Mouse (Mus musculus): ENCODE data around the gene Lce3b. TPM values are rescaled to one million over a fixed set of nuclear protein-coding genes. Genes with fewer than 3 reads are reported as not detected.

The Lce3b gene
- polyA plus RNA-seq (2012; rRNA removed) = not detected in 2 replicates

GRCm38 (mm10) chr3:92932679-92933078 is at the start of gene Lce3b:
Gene Lce3b, plus strand, starts transcription at chr3:92932979.

GRCm38 (mm10) chr3:92926130-92926529 is 6.6 kb upstream of the Lce3b start, which contains the start of gene Lce3a:
Gene Lce3a, minus strand, starts transcription at chr3:92926230.

GRCm38 (mm10) chr3:92944186-92944585 is 11.4 kb downstream of the Lce3b start, which contains the start of gene Lce3c:
Gene Lce3c, plus strand, starts transcription at chr3:92944486.

GRCm38 (mm10) chr3:92957090-92957489 is 24.3 kb downstream of the Lce3b start, which contains the start of gene Lce3d:
Gene Lce3d, plus strand, starts transcription at chr3:92957390.

GRCm38 (mm10) chr3:92966761-92967160 is 34.0 kb downstream of the Lce3b start, which contains the start of gene Lce3e:
Gene Lce3e, plus strand, starts transcription at chr3:92967061.

Other genes with a start within 250 kb of the Lce3b start
- not detected in 2 replicates for gene Lce1d, start 245.8 kb upstream of the Lce3b start, polyA plus RNA-seq (2012; rRNA removed)
- gene Lce1e, start 223.9 kb upstream of the Lce3b start, polyA plus RNA-seq (2012; rRNA removed) = not detected in 2 replicates
- 0.22 TPM in 1 of 2 replicates, not detected in the other for gene Lce1f, start 212.6 kb upstream of the Lce3b start, polyA plus RNA-seq (2012; rRNA removed)
- not detected in 2 replicates for gene Gm38119, start 193.9 kb upstream of the Lce3b start, polyA plus RNA-seq (2012; rRNA removed)
- gene Lce1g, start 180.6 kb upstream of the Lce3b start, polyA plus RNA-seq (2012; rRNA removed) = not detected in 2 replicates
- not detected in 2 replicates for gene Lce1h, start 167.9 kb upstream of the Lce3b start, polyA plus RNA-seq (2012; rRNA removed)
- not detected in 2 replicates for gene Lce1i, start 154.1 kb upstream of the Lce3b start, polyA plus RNA-seq (2012; rRNA removed)
- 0.60 TPM in 1 of 2 replicates, not detected in the other for gene Lce1j, start 142.5 kb upstream of the Lce3b start, polyA plus RNA-seq (2012; rRNA removed)
- not detected in 2 replicates for gene Lce1k, start 125.1 kb upstream of the Lce3b start, polyA plus RNA-seq (2012; rRNA removed)
- gene Kprp, start 105.7 kb upstream of the Lce3b start, polyA plus RNA-seq (2012; rRNA removed) = not detected in 2 replicates
- gene Lce1l, start 81.7 kb upstream of the Lce3b start, polyA plus RNA-seq (2012; rRNA removed) = not detected in 2 replicates
- not detected in 2 replicates for gene 2310050C09Rik, start 62.8 kb upstream of the Lce3b start, polyA plus RNA-seq (2012; rRNA removed)
- not detected in 2 replicates for gene Lce3a, start 6.7 kb upstream of the Lce3b start, polyA plus RNA-seq (2012; rRNA removed)
- not detected in 2 replicates for gene Lce3c, start 11.5 kb downstream of the Lce3b start, polyA plus RNA-seq (2012; rRNA removed)
- gene Lce3d, start 24.4 kb downstream of the Lce3b start, polyA plus RNA-seq (2012; rRNA removed) = not detected in 2 replicates
- gene Lce3e, start 34.1 kb downstream of the Lce3b start, polyA plus RNA-seq (2012; rRNA removed) = 0.29 TPM in 1 of 2 replicates, not detected in the other
- gene Lce3f, start 59.2 kb downstream of the Lce3b start, polyA plus RNA-seq (2012; rRNA removed) = 0.29 TPM in 1 of 2 replicates, not detected in the other
- gene Crct1, start 82.7 kb downstream of the Lce3b start, polyA plus RNA-seq (2012; rRNA removed) = not detected in 2 replicates
- gene Lce1m, start 86.1 kb downstream of the Lce3b start, polyA plus RNA-seq (2012; rRNA removed) = not detected in 2 replicates
- not detected in 2 replicates for gene Gm4858, start 135.8 kb downstream of the Lce3b start, polyA plus RNA-seq (2012; rRNA removed)
- not detected in 2 replicates for gene Crnn, start 211.8 kb downstream of the Lce3b start, polyA plus RNA-seq (2012; rRNA removed)

Data from ovary, adult 2 months (tissue).